Mouse (Mus musculus): ENCODE data around the gene Asb4. TPM values are rescaled to one million over a fixed set of nuclear protein-coding genes. Genes with fewer than 3 reads are reported as not detected.
"Not testable (repeated sequence)": the region's sequence is repeated elsewhere in the genome, so short reads cannot be mapped to it uniquely, and the experiment has no call there.

The Asb4 gene
- 0.01 TPM for polyA plus RNA-seq (2012; fragmentation: generic; extraction: Trizol)

DNA sequence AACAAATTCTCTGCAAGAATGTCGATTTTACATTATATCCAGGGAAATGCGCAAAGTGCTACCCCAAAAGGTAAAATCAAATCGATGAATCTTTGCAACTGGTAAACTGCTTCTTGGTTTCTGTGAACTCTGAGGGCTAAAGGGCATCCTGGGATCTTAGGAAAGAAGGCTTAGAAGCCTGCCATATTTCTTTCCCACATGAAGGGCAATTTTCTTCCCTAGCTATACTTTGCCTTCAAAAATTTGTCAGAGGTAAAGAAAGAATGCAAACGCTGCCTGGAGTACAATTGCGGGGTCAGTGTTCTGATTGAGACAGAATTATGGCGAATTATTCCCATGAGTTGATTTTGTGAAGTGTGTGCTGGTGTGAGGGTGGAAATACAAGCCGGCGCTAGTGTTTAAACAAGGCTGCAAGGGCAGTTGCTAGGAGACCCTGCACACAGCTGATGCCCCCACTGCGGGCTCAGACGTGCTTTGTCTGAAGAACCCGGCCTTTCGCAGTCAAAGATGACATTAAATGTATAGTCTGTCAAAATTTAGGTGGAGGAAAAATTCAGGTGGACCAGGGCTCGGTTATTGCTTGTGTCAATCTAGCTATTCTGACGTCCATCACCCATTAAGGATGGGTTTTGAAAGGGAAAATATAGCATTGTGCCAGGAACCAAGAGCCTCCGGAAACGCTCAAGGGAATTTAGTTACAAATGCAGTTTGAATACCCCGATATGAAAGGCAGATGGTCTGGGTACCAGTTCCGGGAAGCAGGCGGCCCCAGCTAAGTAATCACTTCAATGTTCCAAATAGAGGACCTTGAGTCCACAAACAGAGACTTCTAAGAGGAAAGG lies at the start of gene Asb4:
TSS of gene Asb4 (plus strand) at position 51 of the 842 bp plus-strand sequence.
- H3K36me3 ChIP-seq (ENCODE audit: control insufficient read depth, insufficient read depth), result no peaks in the 10 kb centered on the region
- TF ChIP-seq CEBPB (IDR thresholded peaks at IDR 0.05; ENCODE audit: insufficient read depth, poor library complexity, severe bottlenecking), result no peak
- TF ChIP-seq SRF (IDR thresholded peaks at IDR 0.05; ENCODE audit: control insufficient read depth, insufficient read length, low read depth), result no peak
- no peak for TF ChIP-seq TCF3 (IDR thresholded peaks at IDR 0.05; ENCODE audit: insufficient read length, low read depth)
- no peak for TF ChIP-seq REST (IDR thresholded peaks at IDR 0.05; ENCODE audit: insufficient read depth, insufficient read length)
- no peak for TF ChIP-seq POLR2A (IDR thresholded peaks at IDR 0.05; ENCODE audit: insufficient read length, low read depth)
- H3K79me2 ChIP-seq (ENCODE audit: control insufficient read depth, insufficient read depth), result no peaks in the 10 kb centered on the region
- no peak within 1 kb of the TSS for H3ac ChIP-seq (ENCODE audit: control insufficient read depth, insufficient read length)
- no peak within 1 kb of the TSS for H3K4me3 ChIP-seq
- peaks cover 4% of the 10 kb centered on the region for H3K27me3 ChIP-seq (ENCODE audit: control insufficient read depth, insufficient read depth, insufficient read length)
- H3K4me2 ChIP-seq (ENCODE audit: low read depth), result no peak within 1 kb of the TSS

DNA sequence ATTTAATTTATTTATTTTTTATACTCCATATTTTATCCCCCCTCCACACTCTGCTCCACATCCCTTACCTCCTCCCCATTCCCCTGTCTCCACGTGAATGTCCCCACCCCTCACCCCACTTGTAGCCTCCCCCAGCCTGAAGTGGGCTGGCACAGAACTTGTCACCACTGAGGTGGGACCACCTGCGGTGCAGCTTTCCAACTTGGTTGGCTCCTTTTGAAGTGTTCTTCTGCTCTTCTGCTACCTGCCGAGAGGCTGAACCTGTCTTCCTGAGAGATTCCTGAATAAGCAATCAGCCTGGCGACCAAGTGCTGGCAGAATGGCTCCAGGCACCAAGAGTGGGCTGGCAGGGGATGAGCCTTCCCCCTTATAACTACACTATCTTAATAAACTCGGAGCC lies 49.2 kb upstream of the Asb4 start:
- Histone ChIP-seq H3K4me3 (no peak overlapping the region), H3K4me2 (ENCODE audit: low read depth) (no peak overlapping the region)
- no peak for TF ChIP-seq E2F4 (IDR thresholded peaks at IDR 0.05; ENCODE audit: insufficient read depth)
- no peak for TF ChIP-seq MAX (IDR thresholded peaks at IDR 0.05; ENCODE audit: low read depth)
- TF ChIP-seq MYOD1 (IDR thresholded peaks at IDR 0.05; ENCODE audit: control insufficient read depth in 1 of 3, insufficient read length in 2 of 3, low read depth in 2 of 3), result no peak
- TF ChIP-seq CEBPB (IDR thresholded peaks at IDR 0.05; ENCODE audit: insufficient read depth, poor library complexity, severe bottlenecking), result no peak
- no peak for TF ChIP-seq POLR2A (IDR thresholded peaks at IDR 0.05; ENCODE audit: insufficient read length, low read depth)
- no peak for TF ChIP-seq SRF (IDR thresholded peaks at IDR 0.05; ENCODE audit: control insufficient read depth, insufficient read length, low read depth)
- no peak for TF ChIP-seq TCF12 (IDR thresholded peaks at IDR 0.05; ENCODE audit: insufficient read depth, poor library complexity, severe bottlenecking)
- TF ChIP-seq TCF3 (IDR thresholded peaks at IDR 0.05; ENCODE audit: insufficient read length, low read depth), result no peak
- no peak for TF ChIP-seq REST (IDR thresholded peaks at IDR 0.05; ENCODE audit: insufficient read depth, insufficient read length)
- TF ChIP-seq POLR2AphosphoS2 (IDR thresholded peaks at IDR 0.05; ENCODE audit: insufficient read length, low read depth), result no peak
- TF ChIP-seq USF1 (IDR thresholded peaks at IDR 0.05; ENCODE audit: low read depth), result no peak
- no peak for TF ChIP-seq MYOG (IDR thresholded peaks at IDR 0.05; ENCODE audit: control insufficient read depth in 1 of 3, insufficient read depth in 1 of 3, insufficient read length in 2 of 3, low read depth in 2 of 3)

GRCm38 (mm10) chr6:5336016-5336415 lies 47.2 kb upstream of the Asb4 start:
- not testable (repeated sequence) for H3K79me2 ChIP-seq (ENCODE audit: control insufficient read depth, insufficient read depth); H3K4me3 ChIP-seq; H3K27me3 ChIP-seq (ENCODE audit: control insufficient read depth, insufficient read depth, insufficient read length); H3K4me2 ChIP-seq (ENCODE audit: low read depth); H3K36me3 ChIP-seq (ENCODE audit: control insufficient read depth, insufficient read depth); H3ac ChIP-seq (ENCODE audit: control insufficient read depth, insufficient read length)

More for the DNA sequence above, 49.2 kb upstream of the Asb4 start:
- Histone ChIP-seq H3K79me2 (ENCODE audit: control insufficient read depth, insufficient read depth) (no peaks in the 10 kb centered on the region), H3K36me3 (ENCODE audit: control insufficient read depth, insufficient read depth) (no peaks in the 10 kb centered on the region), H3ac (ENCODE audit: control insufficient read depth, insufficient read length) (no peak overlapping the region), H3K27me3 (ENCODE audit: control insufficient read depth, insufficient read depth, insufficient read length) (no peaks in the 10 kb centered on the region)

DNA sequence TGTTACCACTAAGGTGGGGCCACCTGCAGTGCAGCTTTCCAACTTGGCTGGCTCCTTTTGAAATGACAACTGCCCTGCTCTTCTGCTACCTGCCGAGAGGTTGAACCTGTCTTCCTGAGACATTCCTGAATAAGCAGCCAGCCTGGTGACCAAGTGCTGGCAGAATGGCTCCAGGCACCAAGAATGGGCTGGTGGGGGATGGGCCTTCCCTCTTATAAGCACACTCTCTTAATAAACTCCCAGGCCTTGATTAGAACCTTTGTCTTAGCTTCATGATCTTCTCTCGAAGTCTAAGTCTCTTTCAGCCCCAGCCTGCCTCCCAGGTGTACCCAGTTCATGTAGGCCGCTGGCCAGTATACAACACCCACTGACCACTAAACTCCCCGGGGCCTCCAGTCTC lies 44.4 kb upstream of the Asb4 start:
- not testable (repeated sequence) for H3K27me3 ChIP-seq (ENCODE audit: control insufficient read depth, insufficient read depth, insufficient read length); H3K36me3 ChIP-seq (ENCODE audit: control insufficient read depth, insufficient read depth); H3K4me3 ChIP-seq; H3K4me2 ChIP-seq (ENCODE audit: low read depth); H3K79me2 ChIP-seq (ENCODE audit: control insufficient read depth, insufficient read depth); H3ac ChIP-seq (ENCODE audit: control insufficient read depth, insufficient read length)

DNA sequence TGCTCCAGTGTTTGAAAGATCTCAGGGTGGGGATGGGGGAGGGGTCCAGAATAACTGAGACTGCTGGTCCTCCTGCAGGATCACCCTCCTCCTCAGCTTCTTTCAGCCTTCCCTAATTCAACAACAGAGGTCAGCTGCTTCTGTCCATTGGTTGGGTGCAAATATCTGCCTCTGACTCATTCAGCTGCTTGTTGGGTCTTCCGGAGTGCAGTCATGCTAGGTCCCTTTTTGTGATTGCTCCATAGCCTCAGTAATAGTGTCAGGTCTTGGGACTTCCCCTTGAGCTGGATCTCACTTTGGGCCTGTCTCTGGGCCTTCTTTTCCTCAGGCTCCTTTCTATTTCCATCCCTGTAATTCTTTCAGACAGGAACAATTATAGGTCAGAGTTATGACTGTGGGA lies 43.9 kb upstream of the Asb4 start:
- not testable (repeated sequence) for H3K79me2 ChIP-seq (ENCODE audit: control insufficient read depth, insufficient read depth); H3K27me3 ChIP-seq (ENCODE audit: control insufficient read depth, insufficient read depth, insufficient read length); H3K4me2 ChIP-seq (ENCODE audit: low read depth); H3K4me3 ChIP-seq; H3K36me3 ChIP-seq (ENCODE audit: control insufficient read depth, insufficient read depth); H3ac ChIP-seq (ENCODE audit: control insufficient read depth, insufficient read length)

DNA sequence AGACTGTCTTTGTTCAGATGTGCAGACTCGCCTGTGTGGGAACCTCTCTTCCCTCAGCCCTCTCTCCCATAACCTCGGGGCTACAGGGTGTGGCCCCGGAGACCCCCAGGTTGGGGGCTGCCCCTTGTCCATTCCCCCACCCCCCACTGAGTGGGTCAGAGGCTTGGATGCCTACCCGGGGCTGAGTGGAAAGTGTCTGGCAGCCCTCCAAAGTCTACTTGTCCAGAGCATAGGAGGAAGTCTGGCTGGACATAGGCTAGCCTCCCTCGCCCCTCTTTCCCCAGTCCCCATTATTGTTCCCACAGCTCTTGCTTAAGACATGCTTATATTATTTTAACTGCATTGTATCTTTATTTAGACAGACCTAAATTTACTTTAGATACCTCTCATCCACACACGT lies 38.9 kb upstream of the Asb4 start:
- no peak for TF ChIP-seq POLR2A (IDR thresholded peaks at IDR 0.05; ENCODE audit: insufficient read length, low read depth)
- no peak for TF ChIP-seq MYOD1 (IDR thresholded peaks at IDR 0.05; ENCODE audit: control insufficient read depth in 1 of 3, insufficient read length in 2 of 3, low read depth in 2 of 3)
- no peak for TF ChIP-seq TCF12 (IDR thresholded peaks at IDR 0.05; ENCODE audit: insufficient read depth, poor library complexity, severe bottlenecking)
- TF ChIP-seq E2F4 (IDR thresholded peaks at IDR 0.05; ENCODE audit: insufficient read depth), result no peak
- no peak for TF ChIP-seq CEBPB (IDR thresholded peaks at IDR 0.05; ENCODE audit: insufficient read depth, poor library complexity, severe bottlenecking)
- TF ChIP-seq POLR2AphosphoS2 (IDR thresholded peaks at IDR 0.05; ENCODE audit: insufficient read length, low read depth), result no peak
- no peak for TF ChIP-seq TCF3 (IDR thresholded peaks at IDR 0.05; ENCODE audit: insufficient read length, low read depth)
- no peak for TF ChIP-seq SRF (IDR thresholded peaks at IDR 0.05; ENCODE audit: control insufficient read depth, insufficient read length, low read depth)
- TF ChIP-seq MYOG (IDR thresholded peaks at IDR 0.05; ENCODE audit: control insufficient read depth in 1 of 3, insufficient read depth in 1 of 3, insufficient read length in 2 of 3, low read depth in 2 of 3), result no peak
- no peak overlapping the region for H3ac ChIP-seq (ENCODE audit: control insufficient read depth, insufficient read length)
- no peaks in the 10 kb centered on the region for H3K36me3 ChIP-seq (ENCODE audit: control insufficient read depth, insufficient read depth)
- H3K79me2 ChIP-seq (ENCODE audit: control insufficient read depth, insufficient read depth), result no peaks in the 10 kb centered on the region
- H3K4me2 ChIP-seq (ENCODE audit: low read depth), result no peak overlapping the region
- no peaks in the 10 kb centered on the region for H3K27me3 ChIP-seq (ENCODE audit: control insufficient read depth, insufficient read depth, insufficient read length)
- no peak overlapping the region for H3K4me3 ChIP-seq

Measured in myocyte (in vitro differentiated cells).